Mouse (Mus musculus) embryonic facial prominence, embryonic 11.5 days (tissue): ENCODE measurements around the gene Zdhhc14. TPM values are rescaled to one million over a fixed set of nuclear protein-coding genes. Genes with fewer than 3 reads are reported as not detected.

Experiments
- ATAC-seq: fragments of 200-750 bp; cut with Nextera tagmentation; replicated peaks from 2 replicates; pipeline ENCODE4 v1.8.0; 2017; ENCODE audit warnings: low read depth; ENCODE audit not compliant: insufficient number of reproducible peaks, low FRiP score, low TSS enrichment
- DNase-seq: peaks from one replicate; pipeline ENCODE4 v3.0.0-alpha.2; 2015; ENCODE audit warnings: low spot score
- H3K27ac ChIP-seq: fragments of 300-500 bp; sonication (generic); replicated peaks from 2 replicates; pipeline ENCODE4 v1.5.1; 2014; ENCODE audit warnings: mild to moderate bottlenecking, low read depth, low read length, control low read depth
- H3K27me3 ChIP-seq: fragments of 300-500 bp; sonication (generic); 2 replicates; pipeline ENCODE4 v1.6.1; 2014; ENCODE audit warnings: mild to moderate bottlenecking, low read length, moderate library complexity, mixed read lengths; ENCODE audit not compliant: control insufficient read depth, insufficient read depth
- H3K36me3 ChIP-seq: fragments of 300-500 bp; sonication (generic); replicated peaks from 2 replicates; pipeline ENCODE4 v1.6.1; 2014; ENCODE audit warnings: low read depth, mild to moderate bottlenecking, low read length, moderate library complexity, mixed read lengths; ENCODE audit not compliant: control insufficient read depth, insufficient read depth
- H3K4me1 ChIP-seq: fragments of 300-500 bp; sonication (generic); 2 replicates; pipeline ENCODE4 v1.6.1; 2014; ENCODE audit warnings: low read length, mixed read lengths; ENCODE audit not compliant: control insufficient read depth, insufficient read depth
- H3K4me2 ChIP-seq: fragments of 300-500 bp; sonication (generic); 2 replicates; pipeline ENCODE4 v1.6.1; 2014; ENCODE audit warnings: low read depth, mild to moderate bottlenecking, control low read depth, low read length, moderate library complexity
- H3K4me3 ChIP-seq: fragments of 300-500 bp; sonication (generic); 2 replicates; pipeline ENCODE4 v1.5.1; 2014; ENCODE audit warnings: low read depth, low read length, control low read depth
- H3K9ac ChIP-seq: fragments of 300-500 bp; sonication (generic); replicated peaks from 2 replicates; pipeline ENCODE4 v1.6.1; 2014; ENCODE audit warnings: mild to moderate bottlenecking, control low read depth, low read length
- H3K9me3 ChIP-seq: fragments of 300-500 bp; sonication (generic); replicated peaks from 2 replicates; pipeline ENCODE4 v1.6.1; 2016; ENCODE audit warnings: mild to moderate bottlenecking, low read length, inconsistent platforms, mixed read lengths; ENCODE audit not compliant: control insufficient read depth
- WGBS: fragments of 180-500 bp; shearing (Covaris S2); extraction: QIAGEN DNeasy Blood & Tissue Kit; methylation state at CpG from one replicate; pipeline ENCODE4 v1.1.7; 2014; 5-methylcytosine and 5-hydroxymethylcytosine counted together
- polyA plus RNA-seq: library from polyadenylated mRNA; unstranded; fragments of >200 nt; fragmentation: Nextera tagmentation; extraction: Ambion mirVana; gene quantifications from 2 replicates; pipeline ENCODE4 v1.2.1, GENCODE M21; 2014

Zdhhc14 gene
- polyA plus RNA-seq, 1 experiment from 2014 or later, result 2.0 TPM

DNA sequence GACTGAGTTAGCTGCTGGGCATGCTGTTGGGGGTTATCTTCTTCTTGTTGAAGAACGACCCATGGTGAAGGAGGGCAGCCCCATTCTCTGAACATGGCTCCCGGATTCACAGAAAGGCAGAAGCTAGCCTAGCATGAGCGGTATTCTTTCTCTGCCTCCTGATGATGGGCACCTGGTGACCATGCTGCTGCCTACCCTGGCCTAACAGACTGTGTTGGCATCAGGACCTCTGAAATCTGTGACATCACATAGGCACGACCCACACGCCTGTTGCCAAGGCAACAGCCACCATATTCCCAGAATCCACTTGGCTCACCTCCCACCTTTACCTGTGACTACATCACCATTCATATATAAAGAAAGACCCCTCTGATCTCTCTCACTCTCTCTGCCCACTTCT is 251.7 kb downstream of the Zdhhc14 start:
- DNase-seq, result no peak
- H3K4me3 ChIP-seq, result no peak overlapping the region
- WGBS, result 89% methylated on average over 5 of the region's 5 CpGs
- no peaks in the 10 kb centered on the region for H3K4me1 ChIP-seq
- H3K4me2 ChIP-seq, result no peak overlapping the region
- ATAC-seq, result no peak
- H3K27ac ChIP-seq, result no peak overlapping the region
- H3K27me3 ChIP-seq, result no peaks in the 10 kb centered on the region
- no peak overlapping the region for H3K9ac ChIP-seq
- no peaks in the 10 kb centered on the region for H3K9me3 ChIP-seq
- H3K36me3 ChIP-seq, result no peaks in the 10 kb centered on the region

DNA sequence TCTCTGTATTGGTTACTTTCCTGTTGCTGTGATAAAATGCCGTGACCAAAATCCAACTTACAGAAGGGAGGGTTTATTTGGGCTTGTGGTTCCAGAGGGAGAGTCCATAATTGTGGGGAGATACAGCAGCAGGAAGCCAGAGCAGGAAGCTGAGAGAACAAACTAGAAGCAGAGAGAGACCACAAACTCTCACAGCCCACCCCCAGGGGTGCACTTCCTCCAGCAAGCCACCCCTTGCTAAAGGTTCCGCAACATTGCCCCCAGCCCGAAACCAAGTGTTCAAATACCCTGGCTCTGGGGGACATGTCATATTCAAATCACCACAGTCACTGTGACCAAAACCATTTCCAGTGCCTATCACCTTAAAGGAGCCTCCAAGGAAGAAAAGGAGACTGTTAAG is 254.0 kb downstream of the Zdhhc14 start:
- Histone ChIP-seq H3K36me3 (no peaks in the 10 kb centered on the region), H3K27ac (no peak overlapping the region), H3K4me3 (no peak overlapping the region), H3K4me2 (no peak overlapping the region), H3K9me3 (no peaks in the 10 kb centered on the region), H3K9ac (no peak overlapping the region), H3K27me3 (no peaks in the 10 kb centered on the region), H3K4me1 (no peaks in the 10 kb centered on the region)
- WGBS, result 80% methylated on average over 3 of the region's 3 CpGs
- ATAC-seq, result no peak
- no peak for DNase-seq

DNA sequence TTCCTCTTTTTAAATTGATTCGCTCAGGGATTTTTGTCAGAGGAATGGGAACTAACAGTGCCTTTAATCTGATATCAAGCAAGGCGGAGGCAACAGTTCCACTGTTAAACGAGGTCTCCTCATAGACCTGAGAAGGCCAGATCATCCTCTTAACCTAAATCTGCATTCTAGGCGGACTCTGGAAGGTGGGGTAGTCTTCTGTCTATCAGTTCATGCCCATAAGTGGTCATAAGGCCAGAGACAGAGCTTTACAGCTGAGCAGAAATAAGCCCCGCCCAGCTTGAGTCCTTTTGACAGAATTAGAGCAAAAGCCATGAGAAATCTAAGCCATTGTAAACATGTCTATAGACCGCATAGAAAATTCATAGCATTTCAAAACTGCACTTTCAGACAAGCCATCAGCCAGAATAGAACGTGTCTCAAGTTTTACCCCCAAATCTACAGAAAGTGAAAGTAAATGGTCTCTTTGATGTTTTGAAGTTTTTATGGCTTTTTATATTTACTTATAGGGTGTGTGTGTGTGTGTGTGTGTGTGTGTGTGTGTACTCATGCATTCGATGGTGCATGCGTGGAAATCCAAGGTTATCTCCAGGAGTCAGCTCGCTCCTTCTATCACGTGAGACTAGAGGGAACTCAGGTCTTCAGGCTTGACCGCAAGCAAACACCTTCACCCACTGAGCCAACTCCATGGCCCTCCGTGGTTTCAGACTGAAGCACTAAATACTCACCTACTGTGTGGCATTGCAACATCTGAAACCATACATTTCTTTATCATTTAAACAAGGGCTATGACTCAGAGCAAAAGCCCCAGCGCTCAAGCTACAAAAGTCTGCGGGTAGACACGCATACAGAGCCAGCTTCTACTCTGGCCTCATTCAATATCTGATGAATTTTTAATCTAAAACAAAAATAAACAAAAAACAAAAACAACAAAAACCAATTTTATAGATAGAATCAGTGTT is 255.5 kb downstream of the Zdhhc14 start:
- Histone ChIP-seq H3K9ac (no peak overlapping the region), H3K4me3 (no peak overlapping the region), H3K4me2 (no peak overlapping the region), H3K27me3 (no peaks in the 10 kb centered on the region), H3K9me3 (no peaks in the 10 kb centered on the region), H3K4me1 (no peaks in the 10 kb centered on the region; the same call in 1 of the 2 replicates), H3K27ac (no peak overlapping the region), H3K36me3 (no peaks in the 10 kb centered on the region)
- 80% methylated on average over 16 of the region's 16 CpGs for WGBS
- ATAC-seq (no peak), DNase-seq (no peak)

DNA sequence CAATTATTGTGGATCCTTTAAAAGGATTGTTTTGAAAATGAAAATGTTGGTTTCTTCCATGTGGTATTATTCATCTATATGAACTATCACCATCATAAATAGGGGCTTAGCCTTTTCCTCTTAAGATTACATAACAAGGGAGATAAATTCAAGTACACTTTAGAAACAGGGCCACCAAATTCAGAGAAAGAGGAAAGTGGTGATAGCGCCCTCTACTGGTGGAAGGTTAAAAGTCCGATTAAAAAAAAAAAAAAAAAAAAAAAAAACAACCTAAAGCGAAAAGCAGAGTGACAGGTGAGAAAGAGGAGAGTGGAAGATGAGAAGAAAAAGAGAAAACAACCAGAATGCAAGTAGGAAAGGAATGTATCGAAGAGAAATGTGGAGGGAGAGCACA is 256.1 kb downstream of the Zdhhc14 start:
- DNase-seq (peak; percentile 75), ATAC-seq (no peak)
- Histone ChIP-seq H3K4me1 (no peaks in the 10 kb centered on the region; the same call in 1 of the 2 replicates), H3K27ac (no peak overlapping the region), H3K27me3 (no peaks in the 10 kb centered on the region), H3K4me3 (no peak overlapping the region), H3K9ac (no peak overlapping the region), H3K4me2 (no peak overlapping the region), H3K36me3 (no peaks in the 10 kb centered on the region), H3K9me3 (no peaks in the 10 kb centered on the region)
- 12% methylated on average over 4 of the region's 4 CpGs for WGBS

DNA sequence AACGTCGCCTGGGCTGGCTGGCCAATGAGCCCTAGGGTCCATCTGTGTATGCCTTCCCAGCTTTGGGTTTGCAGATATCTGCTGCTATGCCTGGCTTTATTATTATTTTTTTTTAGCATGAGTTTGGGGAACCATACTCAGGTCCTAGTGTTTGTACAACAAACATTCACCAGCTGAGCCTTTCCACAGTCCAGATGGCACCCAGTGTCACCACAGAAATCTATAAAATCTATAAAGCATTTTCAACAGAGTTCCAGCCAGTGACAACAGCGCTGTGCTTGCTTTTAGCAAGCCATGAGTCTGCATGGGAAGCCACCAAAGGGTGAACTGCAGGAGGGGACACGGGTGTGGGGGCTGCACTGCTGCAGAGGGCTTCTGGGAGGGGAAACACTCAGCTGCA is 257.9 kb downstream of the Zdhhc14 start:
- ATAC-seq, result no peak
- H3K27ac ChIP-seq, result no peak overlapping the region

DNA sequence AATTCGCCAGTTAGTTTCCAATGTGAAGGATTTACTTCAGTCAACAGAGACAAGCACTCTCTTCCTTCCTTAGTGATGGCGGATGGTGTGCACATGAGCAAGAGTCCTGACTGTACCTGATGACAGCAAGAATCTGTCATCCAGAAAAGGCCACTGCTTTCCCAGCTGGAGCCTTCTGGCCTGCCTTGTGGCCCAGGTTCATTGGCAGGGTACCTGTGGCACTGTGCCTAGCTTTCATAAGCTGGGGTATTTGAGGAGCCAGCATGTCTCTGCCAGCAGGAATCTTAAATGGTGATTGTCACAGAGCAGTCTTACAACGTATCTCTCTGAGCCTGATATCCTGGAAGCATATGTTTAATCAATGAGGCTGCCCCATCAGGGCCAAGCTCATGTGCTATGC is 258.7 kb downstream of the Zdhhc14 start:
- H3K4me2 ChIP-seq, result no peak overlapping the region
- no peaks in the 10 kb centered on the region for H3K36me3 ChIP-seq
- no peak overlapping the region for H3K4me3 ChIP-seq
- no peak for DNase-seq
- no peak overlapping the region for H3K9ac ChIP-seq
- WGBS, result 74% methylated on average over 3 of the region's 3 CpGs
- no peak overlapping the region for H3K27ac ChIP-seq
- no peak for ATAC-seq
- no peaks in the 10 kb centered on the region; the same call in 1 of the 2 replicates for H3K4me1 ChIP-seq
- H3K9me3 ChIP-seq, result no peaks in the 10 kb centered on the region
- H3K27me3 ChIP-seq, result no peaks in the 10 kb centered on the region

More for the DNA sequence above, 257.9 kb downstream of the Zdhhc14 start:
- 80% methylated on average over 4 of the region's 4 CpGs for WGBS
- no peak overlapping the region for H3K9ac ChIP-seq
- no peaks in the 10 kb centered on the region for H3K36me3 ChIP-seq
- no peak overlapping the region for H3K4me2 ChIP-seq
- H3K4me1 ChIP-seq, result no peaks in the 10 kb centered on the region; the same call in 1 of the 2 replicates
- no peaks in the 10 kb centered on the region for H3K27me3 ChIP-seq
- H3K9me3 ChIP-seq, result no peaks in the 10 kb centered on the region
- H3K4me3 ChIP-seq, result no peak overlapping the region
- DNase-seq, result no peak

DNA sequence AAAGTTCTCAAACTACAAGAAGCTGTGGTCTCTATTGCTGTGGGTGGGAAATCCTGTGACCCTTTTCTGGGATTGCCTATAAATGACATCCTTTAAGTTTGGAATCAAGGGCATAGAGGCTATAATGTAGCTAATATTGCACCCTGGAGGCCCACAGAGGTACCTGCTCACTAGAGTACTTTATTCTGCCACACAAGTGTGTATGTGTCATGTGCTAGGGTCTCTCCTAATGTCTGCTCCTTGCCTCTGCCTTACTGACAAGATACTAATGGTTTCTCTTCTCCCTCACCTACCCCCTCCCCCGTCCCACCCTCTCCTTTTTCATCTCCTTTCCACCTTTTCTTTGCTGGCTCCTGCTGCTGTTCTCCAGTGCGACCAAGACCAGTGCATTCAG is 260.0 kb downstream of the Zdhhc14 start:
- Histone ChIP-seq H3K27ac (no peak overlapping the region), H3K4me3 (no peak overlapping the region; the same call in 1 of the 2 replicates)
- no peak for ATAC-seq

More for the DNA sequence above, 260.0 kb downstream of the Zdhhc14 start:
- Histone ChIP-seq H3K27me3 (no peaks in the 10 kb centered on the region), H3K4me2 (peak overlapping the region; percentile 77), H3K9me3 (no peaks in the 10 kb centered on the region), H3K9ac (peak overlapping the region; percentile 63), H3K4me1 (no peaks in the 10 kb centered on the region; the same call in 1 of the 2 replicates), H3K36me3 (no peaks in the 10 kb centered on the region)
- DNase-seq, result no peak
- 18% methylated on average over 2 of the region's 2 CpGs for WGBS
